Mouse (Mus musculus): ENCODE data around the gene Tmem82. TPM values are rescaled to one million over a fixed set of nuclear protein-coding genes. Genes with fewer than 3 reads are reported as not detected.

The Tmem82 gene
- total RNA-seq, 1 experiment from 2014 or later: 0.60 TPM

DNA sequence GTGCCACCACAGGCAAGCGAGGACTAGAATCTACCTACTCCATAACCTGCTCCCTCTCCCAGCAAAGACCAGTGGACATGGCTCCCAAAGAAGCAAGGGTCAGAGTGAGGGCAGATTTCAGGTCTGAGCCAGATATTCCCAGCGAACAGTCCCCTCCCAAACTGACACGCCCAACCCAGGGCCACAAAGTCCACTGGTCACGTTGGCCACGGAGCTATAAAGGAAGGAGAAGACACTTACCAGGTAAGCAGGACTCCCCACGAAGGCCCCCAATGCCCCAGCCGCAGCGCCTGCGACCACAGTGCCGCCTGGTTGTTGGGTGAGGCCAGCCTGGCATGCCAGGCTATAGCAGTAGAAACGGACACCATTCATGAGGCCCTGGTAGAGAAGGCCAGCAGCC, 4.6 kb upstream of the Tmem82 start:
- ATAC-seq (replicated peaks in 1 of 2; ENCODE audit: insufficient read depth in 1 of 2, low FRiP score in 2 of 2, low TSS enrichment in 1 of 2, low read depth in 1 of 2, poor library complexity in 2 of 2, severe bottlenecking in 2 of 2): no peak

DNA sequence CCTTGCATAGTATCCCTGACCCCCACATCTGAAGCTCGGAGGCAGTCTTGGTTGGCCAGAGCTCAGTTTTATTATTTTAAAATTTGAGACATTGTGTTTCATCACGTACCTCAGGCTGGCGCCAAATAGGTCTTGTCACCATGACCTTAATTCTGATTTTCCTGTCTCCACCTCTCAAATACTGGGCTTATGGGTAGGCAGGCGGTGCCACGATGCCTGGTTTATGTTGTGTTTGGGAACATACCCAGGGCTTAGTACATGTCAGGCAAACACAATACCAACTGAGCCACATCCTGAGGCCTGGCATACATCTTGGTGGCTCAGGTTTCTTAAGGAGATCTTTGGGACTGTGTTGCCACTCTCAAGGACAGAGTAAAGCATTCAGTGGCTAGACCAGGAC, 4.1 kb upstream of the Tmem82 start:
- ATAC-seq (replicated peaks in 1 of 2; ENCODE audit: insufficient read depth in 1 of 2, low FRiP score in 2 of 2, low TSS enrichment in 1 of 2, low read depth in 1 of 2, poor library complexity in 2 of 2, severe bottlenecking in 2 of 2): no peak

- ATAC-seq (replicated peaks in 1 of 2; ENCODE audit: insufficient read depth in 1 of 2, low FRiP score in 2 of 2, low TSS enrichment in 1 of 2, low read depth in 1 of 2, poor library complexity in 2 of 2, severe bottlenecking in 2 of 2): no peak
Observed at GRCm38 (mm10) chr4:141622091-141622490, 3.7 kb upstream of the Tmem82 start.

- no peak for ATAC-seq (replicated peaks in 1 of 2; ENCODE audit: insufficient read depth in 1 of 2, low FRiP score in 2 of 2, low TSS enrichment in 1 of 2, low read depth in 1 of 2, poor library complexity in 2 of 2, severe bottlenecking in 2 of 2)
Observed at GRCm38 (mm10) chr4:141621297-141621696, 2.9 kb upstream of the Tmem82 start.

DNA sequence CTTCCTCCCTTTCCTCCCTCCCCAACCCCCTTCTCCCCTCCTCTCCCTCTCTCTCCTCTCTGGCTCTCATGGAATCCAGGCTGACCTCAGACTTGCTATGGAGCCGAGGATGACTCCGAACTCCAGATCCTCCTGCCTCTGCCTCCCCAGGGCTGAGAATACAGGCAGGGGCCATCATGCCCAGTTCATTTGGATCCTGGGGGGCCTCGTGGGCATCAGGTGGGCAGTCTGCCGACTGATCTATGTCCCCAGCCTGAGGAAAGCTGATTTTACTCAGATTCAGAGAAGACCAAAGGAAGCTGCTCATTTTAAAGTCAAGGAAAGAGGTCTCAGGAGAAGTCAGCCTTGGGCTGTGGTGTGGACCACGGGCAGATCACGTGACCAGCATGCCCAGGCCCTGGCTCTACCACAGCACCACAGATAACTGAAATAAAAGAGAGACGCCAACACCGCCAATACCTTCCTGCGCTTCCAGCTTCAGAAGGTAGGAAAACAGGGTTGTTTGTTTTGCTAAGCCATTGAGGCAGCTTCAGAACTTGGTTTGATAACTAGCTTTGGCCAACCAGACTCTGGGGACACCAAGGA, 958 bp upstream of the Tmem82 start:
- no peak for ATAC-seq (replicated peaks in 1 of 2; ENCODE audit: insufficient read depth in 1 of 2, low FRiP score in 2 of 2, low TSS enrichment in 1 of 2, low read depth in 1 of 2, poor library complexity in 2 of 2, severe bottlenecking in 2 of 2)

- ATAC-seq (replicated peaks in 1 of 2; ENCODE audit: insufficient read depth in 1 of 2, low FRiP score in 2 of 2, low TSS enrichment in 1 of 2, low read depth in 1 of 2, poor library complexity in 2 of 2, severe bottlenecking in 2 of 2): no peak
Observed at GRCm38 (mm10) chr4:141617863-141618564, 419 bp downstream of the Tmem82 start.

DNA sequence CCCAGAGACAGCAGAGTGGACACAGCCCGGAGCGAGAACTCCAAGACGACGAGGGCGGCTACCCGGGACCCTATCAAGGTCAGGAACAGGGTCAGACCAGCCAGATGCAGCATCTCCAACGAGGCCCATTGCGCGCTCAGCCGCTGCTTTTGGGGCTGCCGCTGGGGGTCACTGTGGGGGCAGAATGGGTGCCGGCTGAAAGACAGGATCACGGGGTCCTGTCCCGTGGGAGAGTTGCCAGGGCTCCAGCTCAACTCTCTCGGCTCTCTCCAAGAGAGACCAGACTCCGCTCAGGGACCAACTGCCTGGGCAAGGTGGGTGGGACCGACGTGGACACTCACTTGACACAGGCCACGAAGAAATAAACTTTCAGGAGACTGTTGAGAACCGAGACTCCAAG, 1.1 kb downstream of the Tmem82 start:
- peak; percentile 74 to 78 for ATAC-seq (replicated peaks in 1 of 2; ENCODE audit: insufficient read depth in 1 of 2, low FRiP score in 2 of 2, low TSS enrichment in 1 of 2, low read depth in 1 of 2, poor library complexity in 2 of 2, severe bottlenecking in 2 of 2)

- ATAC-seq (replicated peaks in 1 of 2; ENCODE audit: insufficient read depth in 1 of 2, low FRiP score in 2 of 2, low TSS enrichment in 1 of 2, low read depth in 1 of 2, poor library complexity in 2 of 2, severe bottlenecking in 2 of 2): no peak
Observed at GRCm38 (mm10) chr4:141616811-141617210, 1.6 kb downstream of the Tmem82 start.

DNA sequence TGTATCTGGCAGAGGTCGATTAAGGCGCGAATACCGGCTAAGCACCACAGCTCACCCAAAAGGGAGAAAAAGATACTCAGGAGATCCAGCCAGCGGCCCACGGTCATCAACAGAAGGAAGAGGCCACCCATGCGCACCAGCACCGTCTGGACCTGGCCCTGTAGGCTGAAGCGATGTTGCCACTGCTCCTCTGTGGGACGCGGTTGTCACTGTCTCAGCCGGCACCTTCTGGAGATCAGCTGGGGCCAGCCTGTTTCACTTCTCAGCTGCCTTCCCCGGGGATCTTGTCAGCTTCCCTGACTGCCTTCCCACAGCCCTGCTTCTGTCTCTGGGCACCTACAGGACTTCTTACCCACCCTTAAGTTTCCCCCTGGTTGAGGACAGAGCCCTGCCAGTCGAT, 3.5 kb downstream of the Tmem82 start:
- ATAC-seq (replicated peaks in 1 of 2; ENCODE audit: insufficient read depth in 1 of 2, low FRiP score in 2 of 2, low TSS enrichment in 1 of 2, low read depth in 1 of 2, poor library complexity in 2 of 2, severe bottlenecking in 2 of 2): no peak

GRCm38 (mm10) chr4:141609538-141609937, 8.9 kb downstream of the Tmem82 start:
- no peak for ATAC-seq (replicated peaks in 1 of 2; ENCODE audit: insufficient read depth in 1 of 2, low FRiP score in 2 of 2, low TSS enrichment in 1 of 2, low read depth in 1 of 2, poor library complexity in 2 of 2, severe bottlenecking in 2 of 2)

DNA sequence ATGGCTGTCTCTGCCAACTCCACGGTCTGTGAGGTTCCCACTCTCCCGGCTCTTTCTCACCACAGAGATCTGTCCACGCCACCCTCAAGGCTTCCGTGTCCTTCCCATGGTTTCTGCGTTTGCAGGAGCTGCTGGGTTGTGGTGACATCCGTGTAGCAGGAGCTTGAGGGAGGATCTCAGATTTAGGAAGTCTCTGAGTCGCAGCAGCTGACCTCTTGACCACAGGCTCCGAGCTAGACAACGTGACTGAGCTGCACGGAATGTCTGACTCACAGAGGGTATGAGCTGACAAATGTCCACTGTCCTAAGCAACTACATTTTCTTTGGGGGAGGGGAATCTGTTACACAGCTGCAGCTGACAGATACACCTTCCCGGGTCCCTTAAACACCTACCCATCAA, 12.6 kb downstream of the Tmem82 start, which contains the start of gene Fblim1:
Gene Fblim1, minus strand, starts transcription at position 236 of the 400 bp plus-strand sequence.
- no peak for ATAC-seq (replicated peaks in 1 of 2; ENCODE audit: insufficient read depth in 1 of 2, low FRiP score in 2 of 2, low TSS enrichment in 1 of 2, low read depth in 1 of 2, poor library complexity in 2 of 2, severe bottlenecking in 2 of 2)

- no peak for ATAC-seq (replicated peaks in 1 of 2; ENCODE audit: insufficient read depth in 1 of 2, low FRiP score in 2 of 2, low TSS enrichment in 1 of 2, low read depth in 1 of 2, poor library complexity in 2 of 2, severe bottlenecking in 2 of 2)
Observed at GRCm38 (mm10) chr4:141605421-141605820, 13.0 kb downstream of the Tmem82 start.

- no peak for ATAC-seq (replicated peaks in 1 of 2; ENCODE audit: insufficient read depth in 1 of 2, low FRiP score in 2 of 2, low TSS enrichment in 1 of 2, low read depth in 1 of 2, poor library complexity in 2 of 2, severe bottlenecking in 2 of 2)
Observed at GRCm38 (mm10) chr4:141604493-141604892, 13.9 kb downstream of the Tmem82 start.

- ATAC-seq (replicated peaks in 1 of 2; ENCODE audit: insufficient read depth in 1 of 2, low FRiP score in 2 of 2, low TSS enrichment in 1 of 2, low read depth in 1 of 2, poor library complexity in 2 of 2, severe bottlenecking in 2 of 2): no peak
Observed at GRCm38 (mm10) chr4:141603921-141604320, 14.5 kb downstream of the Tmem82 start.

DNA sequence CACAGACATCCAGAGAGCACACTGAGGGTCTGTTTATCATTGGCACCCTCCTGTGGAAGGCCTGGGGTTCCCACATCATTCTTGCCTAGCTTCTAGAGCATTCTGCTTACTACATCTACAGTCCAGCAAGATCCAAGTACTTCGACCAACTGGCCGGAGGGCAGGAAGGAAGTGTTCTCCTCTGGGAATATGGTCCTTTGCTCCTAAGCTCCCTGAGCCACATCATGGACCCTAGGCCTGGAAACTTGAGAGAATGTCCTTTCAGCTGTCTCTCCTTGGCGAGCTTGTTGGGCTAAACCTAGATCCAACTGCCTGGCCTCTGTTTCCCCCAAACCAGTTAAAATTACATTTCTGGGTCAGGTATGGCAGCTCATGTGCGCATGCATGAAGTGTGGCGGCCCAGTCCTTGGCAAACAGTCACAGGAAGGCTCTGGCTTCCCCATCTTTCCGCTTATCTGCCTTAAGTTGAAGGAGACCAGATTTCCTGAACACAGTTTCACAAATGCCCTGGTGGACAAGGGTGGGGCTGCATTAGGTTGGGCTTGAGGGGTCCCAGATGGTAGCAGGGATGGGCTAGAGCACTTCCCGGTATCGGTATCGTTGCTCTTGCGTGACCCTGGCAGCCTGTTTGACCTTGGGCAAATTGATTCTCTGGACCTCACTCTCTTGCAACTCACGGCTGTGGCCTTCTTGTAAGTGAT, 15.8 kb downstream of the Tmem82 start:
- ATAC-seq (replicated peaks in 1 of 2; ENCODE audit: insufficient read depth in 1 of 2, low FRiP score in 2 of 2, low TSS enrichment in 1 of 2, low read depth in 1 of 2, poor library complexity in 2 of 2, severe bottlenecking in 2 of 2): 0 out of 4 replicates have a peak, but pooled peaks of 1 of the 2 experiments have one; percentile 15

- ATAC-seq (replicated peaks in 1 of 2; ENCODE audit: insufficient read depth in 1 of 2, low FRiP score in 2 of 2, low TSS enrichment in 1 of 2, low read depth in 1 of 2, poor library complexity in 2 of 2, severe bottlenecking in 2 of 2): no peak
Observed at GRCm38 (mm10) chr4:141601148-141601862, 17.1 kb downstream of the Tmem82 start.

GRCm38 (mm10) chr4:141600364-141600763, 18.1 kb downstream of the Tmem82 start:
- ATAC-seq (replicated peaks in 1 of 2; ENCODE audit: insufficient read depth in 1 of 2, low FRiP score in 2 of 2, low TSS enrichment in 1 of 2, low read depth in 1 of 2, poor library complexity in 2 of 2, severe bottlenecking in 2 of 2): no peak

All from hematopoietic stem cell, adult 5-6 weeks (primary cell).